Mouse (Mus musculus): ENCODE data around the gene Ltb4r2. TPM values are rescaled to one million over a fixed set of nuclear protein-coding genes. Genes with fewer than 3 reads are reported as not detected.

Ltb4r2 gene
- 0.68 and 0.75 TPM in 2 replicates for polyA plus RNA-seq (2015; fragmentation: Nextera tagmentation; extraction: Ambion mirVana)

DNA sequence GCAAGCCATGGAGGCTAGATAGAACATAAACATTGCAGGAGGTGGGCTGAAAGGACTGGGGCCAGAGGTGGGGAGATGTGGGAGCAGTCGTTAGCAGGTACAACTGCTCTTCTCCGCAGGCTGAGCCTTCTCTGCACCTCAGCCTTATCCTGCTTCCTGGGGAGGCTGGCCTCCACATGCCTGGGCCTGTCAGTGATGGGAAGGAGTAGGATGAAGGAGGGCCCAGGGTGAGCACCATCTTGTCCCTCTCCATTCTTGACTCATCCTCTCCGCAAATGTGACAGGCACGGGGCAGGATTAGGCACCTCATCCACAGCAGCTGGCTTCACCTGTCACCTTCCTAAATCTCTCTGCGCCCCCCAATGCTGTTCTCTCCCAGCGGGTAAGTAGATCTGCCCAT lies at the start of gene Ltb4r2:
TSS of gene Ltb4r2 (plus strand) at position 266 of the 400 bp plus-strand sequence.
- Histone ChIP-seq H3K27ac (no peak within 1 kb of the TSS), H3K4me1 (replicated peaks; ENCODE audit: insufficient read depth, low read length) (peaks cover 21% of the 10 kb centered on the region), H3K4me3 (replicated peaks; ENCODE audit: low read depth, low read length) (peak within 1 kb of the TSS; percentile 39), H3K36me3 (ENCODE audit: insufficient read depth, low read length) (no peaks in the 10 kb centered on the region), H3K9me3 (replicated peaks; ENCODE audit: low read length) (no peaks in the 10 kb centered on the region), H3K9ac (ENCODE audit: low read depth, low read length) (peak within 1 kb of the TSS; percentile 58), H3K27me3 (ENCODE audit: insufficient read depth, low read length) (0 out of 2 replicates have a peak, but pooled peaks cover 10% of the 10 kb centered on the region), H3K4me2 (ENCODE audit: low read length) (peak within 1 kb of the TSS; percentile 81)
- ATAC-seq (replicated peaks; ENCODE audit: low FRiP score, low read depth) = no peak
- DNase-seq (ENCODE audit: low spot score) = no peak
- TF ChIP-seq CTCF (IDR thresholded peaks at IDR 0.05; ENCODE audit: low read depth) = no peak
- 89% methylated on average over 6 of the region's 6 CpGs for WGBS

DNA sequence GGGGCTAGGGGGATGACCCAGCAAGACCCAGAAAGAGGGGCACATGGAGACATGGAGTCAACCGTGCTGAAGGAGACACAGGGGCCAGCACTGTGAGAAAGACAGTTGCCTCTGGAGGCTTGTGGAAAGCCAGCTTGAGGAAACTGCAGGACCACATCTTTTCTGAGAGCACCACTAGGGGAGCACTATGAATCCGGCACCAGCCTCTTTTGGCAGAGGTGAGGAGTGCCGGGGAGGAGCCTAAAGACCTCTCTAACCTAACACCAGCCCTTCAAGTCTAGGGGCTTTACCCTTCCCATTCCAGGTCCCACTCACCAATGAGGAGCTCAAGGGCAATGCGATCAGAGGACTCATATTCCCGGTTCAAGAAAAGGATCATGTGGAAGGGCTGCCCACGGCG lies 49.4 kb upstream of the Ltb4r2 start:
- Histone ChIP-seq H3K27ac (no peak overlapping the region), H3K9ac (ENCODE audit: low read depth, low read length) (no peak overlapping the region), H3K27me3 (ENCODE audit: insufficient read depth, low read length) (0 out of 2 replicates have a peak, but pooled peaks cover 7% of the 10 kb centered on the region), H3K4me2 (ENCODE audit: low read length) (no peak overlapping the region), H3K4me1 (replicated peaks; ENCODE audit: insufficient read depth, low read length) (0 out of 2 replicates have a peak, but pooled peaks cover 6% of the 10 kb centered on the region), H3K36me3 (ENCODE audit: insufficient read depth, low read length) (0 out of 2 replicates have a peak, but pooled peaks cover 9% of the 10 kb centered on the region), H3K9me3 (replicated peaks; ENCODE audit: low read length) (no peaks in the 10 kb centered on the region), H3K4me3 (replicated peaks; ENCODE audit: low read depth, low read length) (no peak overlapping the region)
- 83% methylated on average over 7 of the region's 7 CpGs for WGBS
- DNase-seq (ENCODE audit: low spot score) (no peak), ATAC-seq (replicated peaks; ENCODE audit: low FRiP score, low read depth) (no peak)
- peak; percentile 11; the same call in 1 of the 2 replicates for TF ChIP-seq CTCF (IDR thresholded peaks at IDR 0.05; ENCODE audit: low read depth)

DNA sequence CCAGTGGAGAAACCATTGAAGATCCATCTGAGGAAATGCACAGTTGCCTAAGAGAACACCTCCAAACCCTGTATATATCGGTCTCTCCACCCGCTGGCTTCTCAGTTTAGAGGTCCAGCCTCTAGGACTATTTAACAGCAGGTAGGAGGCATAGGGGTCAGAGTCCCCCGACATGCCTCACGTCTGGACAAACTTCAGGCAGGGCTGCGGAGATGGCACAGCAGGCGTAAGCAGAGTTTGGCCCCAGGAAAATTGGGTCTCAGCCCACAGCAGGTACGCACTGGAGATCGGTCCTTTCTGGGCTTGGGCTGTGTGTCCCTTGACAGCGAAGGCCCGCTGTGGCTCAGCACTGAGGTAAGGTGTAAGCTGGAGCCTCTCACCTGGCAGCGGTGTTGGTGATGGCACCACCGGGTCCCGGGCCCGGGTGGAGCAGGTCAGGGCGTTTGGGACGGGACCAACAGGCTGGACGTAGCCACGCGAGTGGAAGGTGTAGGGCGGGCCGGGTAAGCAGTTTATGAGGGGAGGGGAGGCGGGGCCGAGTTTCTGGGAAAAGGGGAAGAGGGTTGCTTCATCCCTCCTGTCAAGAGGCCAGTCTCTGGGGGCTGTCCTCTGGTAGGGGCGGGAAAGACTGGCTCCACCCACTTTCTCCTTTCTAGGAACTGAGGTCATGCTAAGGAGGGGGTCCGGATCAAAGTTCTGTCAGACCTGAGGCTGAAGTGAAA lies 48.1 kb upstream of the Ltb4r2 start:
- Histone ChIP-seq H3K4me1 (replicated peaks; ENCODE audit: insufficient read depth, low read length) (0 out of 2 replicates have a peak, but pooled peaks cover 6% of the 10 kb centered on the region), H3K9me3 (replicated peaks; ENCODE audit: low read length) (no peaks in the 10 kb centered on the region), H3K27ac (peak overlapping the region; percentile 52), H3K36me3 (ENCODE audit: insufficient read depth, low read length) (peaks cover 19% of the 10 kb centered on the region; the same call in 1 of the 2 replicates), H3K9ac (ENCODE audit: low read depth, low read length) (peak overlapping the region; percentile 29; the same call in 1 of the 2 replicates), H3K4me3 (replicated peaks; ENCODE audit: low read depth, low read length) (peak overlapping the region; percentile 8; the same call in 1 of the 2 replicates), H3K4me2 (ENCODE audit: low read length) (peak overlapping the region; percentile 55), H3K27me3 (ENCODE audit: insufficient read depth, low read length) (0 out of 2 replicates have a peak, but pooled peaks cover 7% of the 10 kb centered on the region)
- TF ChIP-seq CTCF (IDR thresholded peaks at IDR 0.05; ENCODE audit: low read depth) = no peak
- 11% methylated on average over 25 of the region's 25 CpGs for WGBS
- DNase-seq (ENCODE audit: low spot score) (peak; percentile 46), ATAC-seq (replicated peaks; ENCODE audit: low FRiP score, low read depth) (peak; percentile 41)

DNA sequence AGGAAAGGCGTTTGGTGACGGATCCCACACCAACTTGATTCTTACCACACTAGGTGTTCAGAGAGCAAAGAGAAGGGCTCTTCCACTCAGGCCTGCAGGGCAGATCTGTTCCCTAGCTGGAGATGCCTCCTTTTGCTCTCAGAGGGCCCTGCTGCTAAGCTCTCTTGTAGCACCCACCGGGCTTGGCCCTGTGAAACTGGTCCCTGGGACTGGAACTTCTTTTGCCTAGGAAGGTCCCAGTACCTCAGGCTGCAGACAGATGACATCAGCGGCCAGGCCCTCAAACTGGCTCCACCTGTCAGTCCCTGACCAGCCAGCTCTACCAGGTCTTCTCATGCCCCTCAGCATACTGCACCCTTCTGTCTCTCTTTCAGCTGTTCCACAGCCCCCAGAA lies 47.5 kb upstream of the Ltb4r2 start, which contains the start of gene Tgm1:
TSS of gene Tgm1 (minus strand) at position 198 of the 394 bp plus-strand sequence.
- Histone ChIP-seq H3K4me3 (replicated peaks; ENCODE audit: low read depth, low read length) (peak within 1 kb of the TSS; percentile 8; the same call in 1 of the 2 replicates), H3K27me3 (ENCODE audit: insufficient read depth, low read length) (0 out of 2 replicates have a peak, but pooled peaks cover 7% of the 10 kb centered on the region), H3K4me1 (replicated peaks; ENCODE audit: insufficient read depth, low read length) (0 out of 2 replicates have a peak, but pooled peaks cover 6% of the 10 kb centered on the region), H3K36me3 (ENCODE audit: insufficient read depth, low read length) (peaks cover 25% of the 10 kb centered on the region; the same call in 1 of the 2 replicates), H3K9ac (ENCODE audit: low read depth, low read length) (peak within 1 kb of the TSS; percentile 29; the same call in 1 of the 2 replicates), H3K27ac (peak within 1 kb of the TSS; percentile 52), H3K4me2 (ENCODE audit: low read length) (peak within 1 kb of the TSS; percentile 55), H3K9me3 (replicated peaks; ENCODE audit: low read length) (no peaks in the 10 kb centered on the region)
- ATAC-seq (replicated peaks; ENCODE audit: low FRiP score, low read depth) (no peak), DNase-seq (ENCODE audit: low spot score) (no peak)
- TF ChIP-seq CTCF (IDR thresholded peaks at IDR 0.05; ENCODE audit: low read depth) = no peak
- 25% methylated on average over 4 of the region's 4 CpGs for WGBS

DNA sequence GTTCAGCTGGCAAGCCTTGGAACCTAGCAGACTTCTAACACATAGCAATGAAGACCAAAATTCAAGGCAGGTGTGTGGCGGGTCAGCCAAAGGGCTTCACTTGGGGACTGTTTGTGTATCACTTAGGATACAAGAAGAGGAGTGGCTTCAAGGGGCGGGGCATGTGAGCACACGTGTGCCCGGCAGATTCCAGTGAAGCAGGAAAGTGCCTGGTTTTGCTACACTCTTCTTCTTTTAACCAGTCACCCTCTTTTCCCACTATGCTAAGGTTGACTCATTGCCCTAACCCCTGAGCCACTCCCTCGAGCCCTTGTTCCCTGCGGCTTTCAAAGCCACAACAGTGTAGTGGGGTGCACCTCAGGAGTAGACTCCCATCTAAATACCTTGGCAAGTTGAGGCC lies 46.3 kb upstream of the Ltb4r2 start:
- Histone ChIP-seq H3K27me3 (ENCODE audit: insufficient read depth, low read length) (0 out of 2 replicates have a peak, but pooled peaks cover 7% of the 10 kb centered on the region), H3K36me3 (ENCODE audit: insufficient read depth, low read length) (peaks cover 27% of the 10 kb centered on the region; the same call in 1 of the 2 replicates), H3K4me2 (ENCODE audit: low read length) (no peak overlapping the region), H3K9me3 (replicated peaks; ENCODE audit: low read length) (no peaks in the 10 kb centered on the region), H3K4me3 (replicated peaks; ENCODE audit: low read depth, low read length) (no peak overlapping the region), H3K9ac (ENCODE audit: low read depth, low read length) (no peak overlapping the region), H3K27ac (no peak overlapping the region), H3K4me1 (replicated peaks; ENCODE audit: insufficient read depth, low read length) (0 out of 2 replicates have a peak, but pooled peaks cover 6% of the 10 kb centered on the region)
- DNase-seq (ENCODE audit: low spot score) (no peak), ATAC-seq (replicated peaks; ENCODE audit: low FRiP score, low read depth) (no peak)
- 33% methylated on average over 6 of the region's 6 CpGs for WGBS
- no peak for TF ChIP-seq CTCF (IDR thresholded peaks at IDR 0.05; ENCODE audit: low read depth)

DNA sequence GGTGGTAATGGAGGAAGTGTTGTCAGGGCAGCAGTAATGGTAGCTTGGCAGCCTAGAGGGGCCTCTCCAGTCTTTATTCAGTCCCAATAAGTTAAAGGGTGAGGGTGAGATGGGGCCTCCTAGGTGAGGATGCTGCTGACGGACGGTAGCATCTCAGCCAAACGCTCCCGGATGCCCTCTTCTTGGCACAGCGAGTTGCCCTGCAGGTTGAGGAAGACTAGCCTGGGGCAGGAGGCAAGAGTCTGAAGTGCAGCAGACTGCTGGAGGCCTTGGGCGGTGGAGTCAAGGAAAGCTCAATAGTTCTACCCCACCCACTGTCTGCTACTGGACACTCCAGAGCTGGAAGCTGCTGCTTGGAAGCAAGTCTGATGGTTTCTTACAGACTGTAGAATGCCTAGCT lies 45.0 kb upstream of the Ltb4r2 start:
- no peak overlapping the region for H3K27ac ChIP-seq

More for the DNA sequence above, 45.0 kb upstream of the Ltb4r2 start:
- Histone ChIP-seq H3K9ac (ENCODE audit: low read depth, low read length) (no peak overlapping the region), H3K4me1 (replicated peaks; ENCODE audit: insufficient read depth, low read length) (0 out of 2 replicates have a peak, but pooled peaks cover 6% of the 10 kb centered on the region), H3K4me3 (replicated peaks; ENCODE audit: low read depth, low read length) (no peak overlapping the region), H3K27me3 (ENCODE audit: insufficient read depth, low read length) (0 out of 2 replicates have a peak, but pooled peaks cover 7% of the 10 kb centered on the region), H3K9me3 (replicated peaks; ENCODE audit: low read length) (no peaks in the 10 kb centered on the region), H3K36me3 (ENCODE audit: insufficient read depth, low read length) (peaks cover 27% of the 10 kb centered on the region; the same call in 1 of the 2 replicates), H3K4me2 (ENCODE audit: low read length) (no peak overlapping the region)
- ATAC-seq (replicated peaks; ENCODE audit: low FRiP score, low read depth) (no peak), DNase-seq (ENCODE audit: low spot score) (no peak)
- no peak for TF ChIP-seq CTCF (IDR thresholded peaks at IDR 0.05; ENCODE audit: low read depth)
- WGBS = 89% methylated on average over 6 of the region's 6 CpGs

Measured in kidney, postnatal 0 days (tissue).